Mouse (Mus musculus): ENCODE data around the gene Bfsp1.

The Bfsp1 gene

DNA sequence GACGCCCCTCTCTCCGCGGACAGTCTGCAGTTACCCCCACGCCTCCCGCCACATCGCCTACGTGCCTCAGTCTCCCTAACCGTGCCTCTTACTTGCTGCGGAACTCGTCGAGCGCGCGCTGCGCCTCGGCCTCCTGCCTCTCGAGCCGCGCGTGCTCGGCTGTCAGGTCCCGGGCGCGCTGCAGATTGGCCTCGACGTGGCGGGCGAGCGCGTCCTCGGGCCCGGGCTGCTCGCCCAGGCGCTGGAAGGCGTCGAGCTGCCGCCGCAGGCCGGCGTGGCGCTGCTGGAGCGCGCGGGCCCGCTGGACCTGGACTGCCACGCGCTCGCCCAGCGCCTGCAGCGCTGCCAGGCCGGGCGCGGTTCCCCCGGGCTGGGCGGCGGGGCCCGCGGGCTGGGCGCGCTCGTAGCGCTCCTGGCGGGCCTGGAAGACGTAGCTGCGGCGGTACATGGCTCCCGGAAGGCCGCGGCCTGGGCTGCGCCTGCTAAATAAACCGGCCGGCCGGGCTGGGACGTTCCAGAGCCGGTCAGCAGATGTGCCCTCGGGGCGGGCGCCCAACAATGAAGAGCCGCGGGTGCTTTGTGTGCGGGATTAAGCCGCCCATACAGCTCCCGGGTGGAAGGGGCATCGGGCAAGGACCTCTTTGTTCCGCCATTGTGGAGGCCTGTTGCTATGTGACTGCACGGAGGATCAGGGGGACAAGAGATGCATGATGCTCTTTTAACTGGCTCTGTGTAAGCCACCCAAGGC, at the start of gene Bfsp1:
Gene Bfsp1, minus strand, starts transcription at position 690 of the 748 bp plus-strand sequence.
- peak; percentile 42 for DNase-seq (ENCODE audit: low read depth, low spot score)

DNA sequence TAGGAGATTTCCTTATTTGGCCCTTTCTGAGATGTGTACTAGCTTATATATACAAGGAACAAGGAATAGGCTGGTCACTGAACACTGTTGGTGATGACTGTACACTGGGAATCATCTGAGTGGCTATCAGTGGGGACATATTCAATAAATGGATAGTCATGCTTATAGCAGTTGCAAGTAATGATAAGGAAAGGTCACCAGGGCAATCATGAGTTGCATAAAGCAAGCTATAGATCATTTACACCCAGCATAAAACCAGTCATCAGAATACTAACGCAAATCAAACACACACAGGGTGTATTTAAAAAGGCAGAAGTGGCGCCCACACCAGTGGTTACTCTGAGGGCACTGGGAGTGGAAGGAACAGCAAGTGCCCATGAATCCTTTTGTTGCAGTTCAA, 49.2 kb upstream of the Bfsp1 start:
- DNase-seq (ENCODE audit: low read depth, low spot score) = no peak

DNA sequence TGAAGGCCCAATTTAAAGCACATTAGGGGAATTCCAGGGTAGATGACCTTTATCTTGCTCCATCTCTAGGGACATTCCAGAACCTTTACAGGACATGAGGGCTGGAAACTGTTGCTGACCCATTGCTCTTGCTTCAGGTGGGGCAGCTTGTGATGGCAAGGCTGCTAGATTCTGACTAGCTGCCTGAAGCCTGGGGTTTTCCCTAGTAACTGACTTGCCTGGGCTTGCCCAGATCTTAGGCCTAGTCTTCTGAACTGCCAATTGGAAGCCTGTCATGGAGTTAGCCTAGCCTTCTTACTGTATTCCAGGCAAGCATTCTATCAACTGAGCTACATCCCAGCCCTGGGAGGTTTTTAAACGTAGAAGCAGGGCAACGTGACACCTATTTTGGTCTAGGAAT, 46.3 kb upstream of the Bfsp1 start:
- DNase-seq (ENCODE audit: low read depth, low spot score) = peak; percentile 32

DNA sequence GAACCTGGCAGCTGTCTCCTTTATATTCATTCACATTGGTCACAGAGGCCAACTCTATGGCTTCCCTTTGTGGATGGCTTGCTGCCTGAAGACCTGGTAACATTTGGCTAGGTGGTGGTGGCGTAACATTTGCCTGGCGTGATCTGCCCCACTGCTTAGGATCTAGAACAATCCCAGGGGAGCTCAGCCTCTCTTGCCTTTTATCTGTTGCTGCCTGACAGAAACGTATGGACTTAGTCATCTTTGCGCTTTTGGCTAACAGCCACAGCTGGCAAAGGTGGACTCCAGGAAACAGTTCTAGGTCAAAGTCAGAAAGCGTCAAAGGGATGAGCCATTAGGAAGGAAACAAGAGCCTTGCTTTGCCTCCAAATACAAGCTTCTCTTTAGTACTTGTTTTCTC, 41.9 kb upstream of the Bfsp1 start:
- no peak for DNase-seq (ENCODE audit: low read depth, low spot score)

DNA sequence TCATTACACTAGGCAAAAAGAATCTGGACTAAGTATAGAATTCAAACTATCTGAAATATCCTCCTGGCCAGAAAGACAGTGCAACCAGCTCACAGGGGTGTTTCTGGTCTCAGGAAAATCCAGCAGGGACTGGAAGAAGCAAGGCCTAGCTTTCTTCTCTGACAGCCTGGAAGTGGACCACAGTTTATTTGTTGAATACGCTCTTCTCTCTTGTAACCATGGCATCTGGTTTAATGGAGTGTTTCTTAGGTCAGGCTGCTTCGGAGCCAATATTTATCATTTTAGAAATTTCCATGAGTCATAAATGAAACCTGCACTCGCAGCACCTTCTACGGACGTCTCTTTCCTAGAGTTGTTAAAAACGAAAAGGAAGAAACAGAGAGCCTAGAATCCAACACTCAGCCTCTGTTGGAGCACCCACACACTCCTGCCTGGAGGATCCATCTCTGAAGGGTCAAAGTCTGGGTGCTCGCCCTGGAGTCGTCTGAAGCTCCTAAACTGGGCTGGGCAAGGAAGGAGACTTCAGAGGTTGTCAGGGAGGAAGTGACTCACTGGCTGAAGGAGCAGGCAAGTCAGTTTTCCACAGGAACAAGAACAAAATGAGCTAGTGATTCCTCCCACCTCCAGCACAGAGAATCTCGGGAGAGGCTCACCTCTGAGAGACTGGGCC, 40.5 kb upstream of the Bfsp1 start:
- DNase-seq (ENCODE audit: low read depth, low spot score) = no peak

DNA sequence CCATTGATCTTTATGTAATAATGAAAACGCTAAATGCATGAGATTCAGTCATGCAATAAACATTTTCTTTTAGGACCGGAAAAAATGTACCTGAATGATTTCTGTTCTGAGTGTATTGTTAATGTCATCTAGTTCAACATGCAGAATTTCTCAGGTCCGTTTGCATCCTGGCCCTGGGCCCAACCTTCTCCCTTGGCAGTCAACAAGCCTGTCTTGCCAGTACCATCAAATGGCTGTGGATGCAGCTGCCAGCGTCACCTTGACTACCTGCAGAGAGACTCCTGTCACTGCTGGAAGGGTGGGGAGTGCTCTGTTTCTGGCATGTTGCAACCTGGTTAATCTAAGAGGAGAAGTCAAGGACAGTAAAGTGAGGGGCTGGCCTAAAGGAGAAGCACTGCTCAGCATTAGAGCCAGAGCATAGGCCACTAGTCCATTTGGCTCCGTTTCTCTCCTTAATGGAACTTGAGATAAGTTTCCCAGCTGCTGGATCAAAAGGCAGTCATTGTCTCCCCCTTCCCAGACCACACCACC, 37.9 kb upstream of the Bfsp1 start:
- no peak for DNase-seq (ENCODE audit: low read depth, low spot score)

DNA sequence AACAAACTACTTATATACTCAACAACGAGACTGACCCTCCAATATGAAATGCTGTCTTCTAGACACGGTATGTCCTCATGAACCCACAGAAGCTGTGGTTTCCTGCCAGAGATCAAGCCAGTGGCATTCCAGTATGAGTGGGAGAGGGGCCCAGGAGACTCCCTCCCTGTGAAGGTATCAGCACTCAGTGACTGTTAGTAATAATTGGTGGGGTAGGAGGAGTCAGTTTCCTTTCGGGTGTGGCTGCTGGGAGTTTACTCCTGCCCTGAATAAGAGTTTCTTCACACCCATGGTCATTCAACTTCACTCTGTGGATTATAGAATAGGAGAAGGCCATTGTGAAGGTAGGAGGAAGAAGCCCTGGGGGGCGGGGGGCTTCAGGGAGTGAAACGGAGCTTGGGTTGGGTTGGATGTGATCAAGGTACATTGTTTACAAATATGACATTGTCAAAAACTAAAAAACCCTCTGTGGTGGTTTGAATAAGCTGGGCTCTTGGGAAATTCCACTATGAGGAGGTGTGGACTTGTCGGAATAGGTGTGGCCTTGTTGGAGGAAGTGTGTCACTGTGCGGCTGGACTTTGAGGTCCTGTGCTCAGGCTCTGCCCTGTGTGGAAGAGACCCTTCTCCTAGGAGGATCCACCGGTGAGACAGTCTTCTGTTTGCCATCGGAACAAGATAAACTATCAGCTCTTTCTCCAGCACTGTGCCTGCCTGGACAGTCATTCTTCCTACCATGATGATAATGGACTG, 36.7 kb upstream of the Bfsp1 start:
- no peak for DNase-seq (ENCODE audit: low read depth, low spot score)

DNA sequence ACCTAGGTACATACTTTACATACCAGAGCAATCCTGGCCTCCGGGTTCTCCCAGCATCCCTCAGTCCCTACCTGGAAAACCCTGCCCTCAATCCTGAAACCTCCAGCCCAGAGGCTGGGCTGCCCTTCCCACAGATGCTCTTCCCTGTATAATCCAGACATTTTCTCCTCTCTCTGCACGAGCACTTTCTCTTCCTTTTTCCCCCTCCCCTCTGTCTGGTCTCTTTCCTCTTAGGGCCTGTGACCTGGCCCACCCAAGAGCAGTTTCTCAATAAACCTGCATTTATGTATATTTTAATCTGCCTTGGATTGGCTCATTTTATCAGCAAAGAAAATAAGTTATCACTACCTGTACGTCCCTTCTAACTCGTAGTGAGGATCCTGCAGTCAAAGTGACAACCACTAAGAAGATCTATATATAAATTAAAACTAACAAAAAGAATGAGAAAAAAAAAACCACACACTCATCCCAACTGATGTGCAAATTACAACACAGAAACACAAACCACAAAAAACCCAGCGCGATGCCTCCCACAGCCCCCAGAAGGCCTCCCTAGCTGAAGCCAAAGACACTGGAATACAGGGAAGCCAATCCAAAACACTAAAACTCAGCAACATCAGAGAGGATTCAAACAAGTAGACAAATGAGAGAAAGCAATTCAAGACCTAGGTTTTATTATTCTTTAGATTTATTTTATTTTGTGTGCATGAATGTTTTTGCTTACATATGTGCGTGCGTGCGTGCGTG, 28.5 kb upstream of the Bfsp1 start:
- DNase-seq (ENCODE audit: low read depth, low spot score) = no peak

DNA sequence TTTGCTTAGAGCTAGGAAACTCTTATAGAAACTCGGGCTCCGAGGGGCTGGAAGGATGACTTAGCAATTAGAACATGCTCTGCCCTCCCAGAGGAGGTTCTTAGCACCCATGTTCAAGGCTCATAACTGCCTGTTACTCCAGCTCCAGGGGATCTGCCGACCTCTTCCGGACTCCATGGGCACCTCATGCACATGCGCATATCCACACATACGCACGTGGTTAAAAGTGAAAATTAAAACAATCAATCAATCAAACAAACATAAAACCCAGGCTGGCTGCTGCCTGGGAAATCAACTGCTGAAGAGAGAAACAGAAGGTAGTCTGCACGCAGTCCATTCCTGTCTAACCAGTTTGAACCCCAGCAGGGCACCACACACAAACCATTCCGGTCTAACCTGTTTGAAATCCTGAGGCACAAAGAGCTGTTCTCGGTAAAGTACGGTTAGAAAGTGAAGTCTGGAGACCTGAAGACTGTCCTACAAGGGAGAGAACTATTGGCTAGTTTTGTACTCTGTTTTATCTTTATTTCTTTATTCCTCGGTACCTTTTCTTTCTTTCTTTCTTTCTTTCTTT, 27.0 kb upstream of the Bfsp1 start:
- DNase-seq (ENCODE audit: low read depth, low spot score) = no peak

DNA sequence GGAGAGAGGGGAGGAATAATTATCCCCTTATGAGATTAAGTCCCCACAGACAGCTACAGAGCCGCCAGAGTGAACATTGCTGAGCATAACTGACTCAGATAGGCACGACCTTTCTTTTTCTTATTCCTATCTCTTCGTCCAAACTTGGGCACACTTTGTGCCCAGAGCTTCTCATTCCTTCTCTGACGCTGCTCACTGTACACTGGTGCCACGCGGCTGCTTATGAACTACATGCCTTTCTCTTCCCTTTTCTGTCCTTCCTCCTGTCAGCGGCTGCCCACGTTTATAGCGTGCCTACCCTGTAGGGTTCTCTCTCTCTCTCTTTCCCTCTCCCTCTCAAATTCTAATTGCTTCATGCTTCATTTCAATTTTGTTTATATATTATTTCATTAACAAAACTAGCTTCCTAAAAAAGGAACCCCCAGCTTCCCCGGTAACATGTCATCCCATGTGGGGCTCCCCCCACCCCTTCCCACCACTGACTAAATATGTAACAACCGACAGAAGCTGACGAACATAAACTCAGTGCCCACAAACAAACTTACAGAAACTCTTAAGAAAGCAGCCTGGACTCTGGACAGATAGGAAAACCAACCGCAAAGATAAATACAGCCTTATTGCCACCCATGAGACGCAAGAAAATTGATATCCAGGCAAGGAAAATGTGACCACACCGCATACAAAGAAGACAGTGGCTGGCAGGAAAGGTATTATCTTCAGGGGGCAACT, 26.3 kb upstream of the Bfsp1 start:
- no peak for DNase-seq (ENCODE audit: low read depth, low spot score)

DNA sequence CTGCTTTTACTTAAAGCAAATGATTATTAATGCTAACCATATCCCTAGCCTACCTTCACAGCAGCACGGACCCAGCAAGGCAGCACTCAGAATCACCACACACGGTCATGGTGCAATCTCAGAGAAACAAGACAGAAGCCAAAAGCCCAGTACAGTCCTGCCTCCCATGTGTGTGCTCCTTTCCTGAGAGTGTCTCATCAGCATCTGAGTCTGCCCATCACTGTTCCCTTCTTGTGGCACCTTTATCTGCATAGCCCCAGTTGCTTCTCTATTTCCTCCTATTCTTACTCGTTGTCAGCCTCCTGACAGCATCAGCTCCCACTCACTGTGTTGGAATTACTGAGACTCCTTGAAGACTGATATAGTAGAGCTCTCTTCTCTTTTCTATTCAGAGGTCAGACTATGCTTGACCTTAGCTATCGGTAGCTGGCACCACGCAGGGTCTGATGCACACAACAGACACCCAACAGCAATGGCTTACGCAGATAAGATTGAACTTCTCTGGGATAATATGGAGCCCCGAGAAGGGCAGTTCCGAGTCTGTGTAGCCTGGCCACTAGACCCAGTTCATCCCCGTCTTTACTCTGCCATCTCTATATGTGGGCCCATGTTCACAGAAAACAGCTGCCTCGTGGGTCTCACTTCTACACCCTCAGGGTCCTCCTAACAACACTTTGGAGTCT, 19.8 kb upstream of the Bfsp1 start:
- no peak for DNase-seq (ENCODE audit: low read depth, low spot score)

DNA sequence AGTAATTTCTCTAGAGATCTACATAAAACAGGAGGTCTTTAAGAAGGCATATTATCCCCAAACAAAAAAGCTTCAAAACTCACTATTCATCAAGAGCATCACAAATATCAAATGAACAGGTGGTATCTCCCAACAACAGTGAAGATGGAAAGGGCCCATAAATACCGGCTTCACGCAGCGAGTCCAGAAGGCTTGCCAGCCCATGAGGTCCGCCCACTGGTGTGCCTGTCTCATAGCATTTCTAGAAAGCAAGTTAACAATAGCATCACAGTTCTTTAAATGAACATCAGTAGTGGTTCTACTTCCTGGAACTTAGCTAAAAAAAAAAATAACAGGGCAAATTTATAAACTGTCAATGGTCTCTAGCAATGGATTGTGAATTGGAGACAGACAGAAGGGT, 19.0 kb upstream of the Bfsp1 start:
- no peak for DNase-seq (ENCODE audit: low read depth, low spot score)

DNA sequence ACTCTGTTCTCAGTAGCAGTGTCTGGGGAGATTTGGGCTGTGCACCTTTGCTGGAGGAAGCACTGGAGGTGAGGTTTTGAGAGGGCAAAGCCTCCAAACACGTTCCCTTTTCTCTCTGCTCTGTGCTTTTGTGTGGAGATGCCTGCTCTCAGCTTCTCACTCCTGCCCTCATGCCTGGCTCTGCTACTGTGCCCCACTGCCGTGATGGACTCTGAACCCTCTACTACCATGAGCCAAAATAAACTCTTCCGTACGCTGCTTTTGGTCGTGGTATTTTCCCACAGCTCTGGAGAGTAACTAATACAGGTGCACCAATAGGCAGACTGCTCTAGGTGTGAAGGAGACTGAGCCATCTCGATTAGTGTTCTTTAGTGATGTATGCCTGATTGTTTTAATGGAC, 16.3 kb upstream of the Bfsp1 start:
- DNase-seq (ENCODE audit: low read depth, low spot score) = no peak

DNA sequence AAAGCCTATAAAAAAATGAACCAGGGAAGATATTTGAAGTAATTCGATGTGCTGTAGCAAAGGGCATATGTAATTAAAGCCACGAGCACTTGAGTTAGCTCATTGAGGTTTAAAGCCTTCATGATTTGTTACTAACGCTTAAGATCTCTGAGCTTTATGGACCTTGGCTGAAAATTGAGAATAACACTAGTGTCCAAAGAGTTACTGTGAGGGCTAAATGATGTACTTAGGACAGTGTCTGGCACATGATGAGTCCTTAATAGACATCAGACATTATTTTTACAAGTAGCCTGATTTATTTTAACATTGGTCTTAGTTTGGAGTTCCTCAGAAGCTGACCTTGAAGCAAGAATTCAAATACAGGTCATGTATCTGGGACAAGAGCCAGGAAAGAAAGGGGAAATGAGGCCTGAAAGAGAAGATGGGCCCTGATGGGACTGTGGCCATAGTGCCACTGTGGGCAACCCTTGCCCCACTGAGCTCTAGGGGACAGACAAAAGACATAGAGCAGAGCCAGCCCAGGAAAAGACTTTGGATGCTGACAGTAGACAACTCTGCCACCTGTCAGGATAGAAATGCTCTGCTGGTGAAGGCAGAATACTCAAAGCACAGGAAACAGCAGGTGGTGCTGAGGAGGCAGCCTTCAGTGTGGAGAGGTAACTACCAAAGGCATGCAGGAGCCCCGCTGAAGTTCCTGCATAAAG, 14.1 kb upstream of the Bfsp1 start:
- DNase-seq (ENCODE audit: low read depth, low spot score) = no peak

DNA sequence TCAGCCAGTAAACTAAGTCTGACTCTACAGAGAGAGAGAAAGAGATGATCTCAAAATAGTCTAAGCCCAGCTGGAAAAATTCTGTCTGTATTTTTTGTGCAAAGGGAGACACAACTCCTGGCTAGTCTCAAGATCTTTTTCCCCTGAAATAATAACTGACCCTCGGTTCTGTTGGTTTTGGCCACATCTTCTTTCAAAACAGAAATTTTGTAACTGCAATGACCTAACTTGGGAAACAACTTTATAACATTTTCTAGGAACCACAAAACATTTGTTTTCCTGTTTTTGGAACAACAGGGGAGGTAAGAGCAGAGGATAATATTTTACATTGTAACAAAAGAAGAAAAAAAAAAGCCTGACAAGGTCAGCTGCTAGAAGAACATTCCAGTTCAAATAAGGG, 13.1 kb upstream of the Bfsp1 start:
- no peak for DNase-seq (ENCODE audit: low read depth, low spot score)

DNA sequence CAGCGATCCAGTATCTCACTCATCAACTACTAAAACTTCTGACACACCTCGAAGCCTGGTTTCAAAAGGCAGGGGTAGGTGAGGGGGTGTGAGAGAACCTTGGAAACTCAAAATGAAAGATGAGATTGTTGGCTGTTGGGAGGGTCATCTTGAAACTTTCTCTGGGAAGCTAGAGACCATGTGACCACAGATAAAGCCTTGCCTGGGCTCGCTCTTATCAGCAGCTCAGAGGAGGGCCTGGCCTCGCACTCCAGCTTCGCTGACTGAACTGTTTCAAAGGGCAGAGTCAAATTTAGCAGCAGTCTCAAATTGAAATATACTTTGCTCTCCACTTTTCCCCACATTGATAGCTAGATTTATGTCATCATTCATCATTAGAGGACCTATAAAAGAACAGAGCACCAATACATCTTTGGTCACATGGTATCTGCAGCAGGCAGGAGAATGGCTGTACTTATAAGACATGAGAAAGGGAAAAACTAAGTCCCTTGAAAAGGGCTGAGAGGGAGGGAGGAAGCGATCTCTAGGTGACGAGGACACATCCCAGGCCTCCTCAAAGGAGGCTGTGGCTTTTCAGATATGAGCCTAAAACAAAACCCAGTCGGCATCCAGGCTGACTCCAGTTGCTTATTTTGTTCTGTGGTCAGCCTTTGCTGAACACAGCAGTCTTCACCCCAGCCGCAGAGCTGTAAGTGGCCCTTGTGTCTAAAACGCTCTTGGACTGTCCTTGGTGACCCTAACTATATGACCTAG, 8.1 kb upstream of the Bfsp1 start:
- DNase-seq (ENCODE audit: low read depth, low spot score) = no peak

DNA sequence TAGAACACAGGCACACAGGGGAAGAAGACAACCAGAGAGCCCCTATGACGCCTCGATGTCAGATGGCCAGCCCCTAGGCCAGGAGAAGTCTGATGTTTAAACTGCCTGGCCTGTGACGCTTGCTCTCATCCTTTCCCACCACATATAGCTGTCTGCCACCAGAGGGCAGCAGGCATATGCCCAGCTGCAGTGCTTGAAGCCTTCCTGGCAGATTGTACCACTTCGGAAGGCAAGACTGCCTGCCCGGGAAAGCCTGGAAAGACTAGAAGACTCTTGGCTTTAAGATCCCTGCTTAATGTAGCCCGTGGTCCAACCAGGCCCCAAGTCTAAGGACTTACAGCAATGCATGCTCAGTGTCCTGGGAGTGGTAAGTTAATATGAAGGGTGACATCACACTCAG, 4.4 kb upstream of the Bfsp1 start:
- peak; percentile 76 for DNase-seq (ENCODE audit: low read depth, low spot score)

DNA sequence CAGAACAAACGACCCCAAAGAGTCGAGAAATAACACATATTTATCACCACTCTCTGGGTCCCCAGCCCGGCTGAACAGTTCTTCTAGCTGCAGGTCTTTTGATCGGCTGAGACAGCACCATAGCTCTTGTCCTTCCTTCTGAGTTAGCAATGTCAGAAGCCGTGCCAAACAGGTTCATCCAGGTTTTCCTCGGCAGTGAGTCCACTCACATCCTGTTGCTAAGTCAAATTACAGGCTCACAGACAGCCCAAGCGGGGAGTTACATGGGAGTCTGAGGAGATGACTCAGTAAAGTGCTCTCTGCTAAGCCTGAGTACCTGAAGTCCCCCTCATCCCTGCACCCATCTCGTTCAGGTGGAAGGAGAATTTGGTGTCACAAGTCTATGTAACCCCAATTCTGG, 1.6 kb upstream of the Bfsp1 start:
- no peak for DNase-seq (ENCODE audit: low read depth, low spot score)

DNA sequence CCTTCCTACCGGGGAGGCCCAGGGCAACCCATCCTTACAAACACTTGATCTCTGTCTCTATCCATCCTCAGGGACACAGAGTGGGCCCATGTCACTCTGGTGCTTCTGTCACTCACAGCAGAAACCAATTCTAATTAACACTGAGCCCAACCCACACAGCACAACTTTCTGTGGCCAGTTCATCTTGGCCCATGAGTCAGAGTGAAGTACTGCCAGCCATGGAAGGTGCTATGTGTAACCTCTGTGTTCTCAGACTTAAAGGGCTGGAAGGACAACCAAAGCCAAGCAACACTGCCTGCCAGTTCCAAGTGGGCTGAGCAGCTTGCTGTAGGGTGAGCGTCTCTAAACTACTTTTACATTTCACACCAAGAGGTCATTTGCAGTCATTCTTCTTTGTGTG, 3.8 kb downstream of the Bfsp1 start:
- DNase-seq (ENCODE audit: low read depth, low spot score) = no peak
